25 mouse cellular contexts compared by ENCODE assay signal in the genomic region with DNA sequence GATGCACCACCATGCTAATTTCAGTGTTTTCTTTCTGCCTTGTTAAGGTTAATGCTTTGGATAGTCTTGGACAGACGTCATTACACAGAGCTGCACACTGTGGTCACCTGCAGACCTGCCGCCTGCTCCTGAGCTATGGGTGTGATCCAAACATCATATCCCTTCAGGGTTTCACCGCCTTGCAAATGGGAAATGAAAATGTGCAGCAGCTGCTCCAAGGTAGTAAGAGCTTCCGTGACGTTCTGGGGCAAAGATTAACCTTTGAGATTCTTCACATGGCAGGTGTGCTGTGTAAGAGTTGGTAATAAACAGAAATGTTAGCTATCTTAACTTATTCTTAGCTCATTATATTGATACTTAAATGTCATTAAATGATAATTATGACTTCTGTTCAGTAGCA.
"Had no signal": no experiment of that assay in that cellular context is flagged by ENCODE, and none has a peak within 500 bp of the region (broad histone marks: within the 10 kb centered on the region; RNA-seq: fewer than 3 reads in every experiment).

No protein-coding gene starts in this region.

- H3K9me3 ChIP-seq: heart, embryonic 10.5 days; heart, embryonic 12.5 days; hindbrain, embryonic 10.5 days; hindbrain, embryonic 12.5 days; limb, embryonic 10.5 days; limb, embryonic 12.5 days; liver, embryonic 13.5 days; liver, embryonic 15.5 days had no signal

- H3K27ac ChIP-seq: gastrocnemius, adult 2 months; heart, embryonic 10.5 days; hindbrain, embryonic 10.5 days; hindbrain, embryonic 12.5 days; hindbrain, embryonic 14.5 days; kidney, postnatal 0 days; layer of hippocampus, adult 2 months; left cerebral cortex, adult 2 months; limb, embryonic 10.5 days; limb, embryonic 12.5 days; liver, embryonic 13.5 days; liver, embryonic 15.5 days had no signal

- H3K9ac ChIP-seq: heart, embryonic 12.5 days; hindbrain, embryonic 12.5 days; hindbrain, embryonic 14.5 days; limb, embryonic 12.5 days; liver, embryonic 13.5 days; liver, embryonic 15.5 days; liver, postnatal 0 days had no signal

- H3K4me1 ChIP-seq: heart, embryonic 10.5 days; heart, embryonic 12.5 days; hindbrain, embryonic 10.5 days; hindbrain, embryonic 12.5 days; limb, embryonic 10.5 days; limb, embryonic 12.5 days; liver, embryonic 13.5 days; liver, embryonic 15.5 days had no signal

- H3K27me3 ChIP-seq: heart, embryonic 12.5 days; hindbrain, embryonic 12.5 days; limb, embryonic 12.5 days; liver, embryonic 13.5 days; liver, embryonic 15.5 days had no signal

- ATAC-seq: forebrain, embryonic 16.5 days; hindbrain, embryonic 16.5 days; inflammation-experienced regulatory T-cells, adult 6 months; intestine, embryonic 16.5 days; liver, postnatal 0 days had no signal

- H3K4me2 ChIP-seq: heart, embryonic 12.5 days; hindbrain, embryonic 12.5 days; hindbrain, embryonic 14.5 days; limb, embryonic 12.5 days; liver, embryonic 11.5 days; liver, embryonic 13.5 days; liver, embryonic 15.5 days had no signal

- H3K4me3 ChIP-seq: gastrocnemius, adult 2 months; heart, embryonic 10.5 days; heart, embryonic 12.5 days; hindbrain, embryonic 10.5 days; hindbrain, embryonic 12.5 days; layer of hippocampus, adult 2 months; left cerebral cortex, adult 2 months; limb, embryonic 10.5 days; limb, embryonic 12.5 days; liver, embryonic 13.5 days; liver, embryonic 15.5 days had no signal

- DNase-seq: gastrocnemius, adult 2 months; gastrocnemius, postnatal 10 days; gastrocnemius, postnatal 25 days; heart, adult 18-20 months; heart, postnatal 10 days; heart, postnatal 4 days; liver; liver, embryonic 13.5 days; liver, postnatal 0 days had no signal
